Mouse (Mus musculus): ENCODE data around the gene Xylt1. TPM values are rescaled to one million over a fixed set of nuclear protein-coding genes. Genes with fewer than 3 reads are reported as not detected.

The Xylt1 gene
- total RNA-seq, 2 experiments from 2014 or later = 3.9 to 4.3 TPM

GRCm38 (mm10) chr7:117544126-117544525, 163.3 kb downstream of the Xylt1 start:
- DNase-seq = no peak
- intact Hi-C loops (cut with DNase I) = no loop called here

- intact Hi-C loops (cut with DNase I) = no loop called here
- DNase-seq = no peak
Observed at GRCm38 (mm10) chr7:117548301-117548700, 167.5 kb downstream of the Xylt1 start.

GRCm38 (mm10) chr7:117550916-117551549, 170.3 kb downstream of the Xylt1 start:
- DNase-seq = no peak
- intact Hi-C loops (cut with DNase I) = loop anchor here (5.0 kb wide), 1 partner anchor 169 kb away; the partner anchor contains the start of gene Xylt1

GRCm38 (mm10) chr7:117553228-117553627, 172.4 kb downstream of the Xylt1 start:
- DNase-seq = peak; percentile 31 to 49
- intact Hi-C loops (cut with DNase I) = loop anchor here (5.0 kb wide), 1 partner anchor 171 kb away; the partner anchor contains the start of gene Xylt1

- intact Hi-C loops (cut with DNase I) = no loop called here
- DNase-seq = no peak
Observed at GRCm38 (mm10) chr7:117555735-117556134, 175.0 kb downstream of the Xylt1 start.

- intact Hi-C loops (cut with DNase I) = no loop called here
- no peak for DNase-seq
Observed at GRCm38 (mm10) chr7:117558166-117558565, 177.4 kb downstream of the Xylt1 start.

GRCm38 (mm10) chr7:117559051-117559450, 178.3 kb downstream of the Xylt1 start:
- no peak for DNase-seq
- intact Hi-C loops (cut with DNase I) = no loop called here

GRCm38 (mm10) chr7:117563939-117564499, 183.2 kb downstream of the Xylt1 start:
- intact Hi-C loops (cut with DNase I) = no loop called here
- DNase-seq = no peak

GRCm38 (mm10) chr7:117564627-117565026, 183.8 kb downstream of the Xylt1 start:
- intact Hi-C loops (cut with DNase I) = no loop called here
- DNase-seq = no peak

- DNase-seq = no peak
- intact Hi-C loops (cut with DNase I) = no loop called here
Observed at GRCm38 (mm10) chr7:117566115-117566514, 185.3 kb downstream of the Xylt1 start.

- intact Hi-C loops (cut with DNase I) = no loop called here
- DNase-seq = no peak
Observed at GRCm38 (mm10) chr7:117566833-117567232, 186.1 kb downstream of the Xylt1 start.

GRCm38 (mm10) chr7:117567252-117567651, 186.5 kb downstream of the Xylt1 start:
- DNase-seq = no peak
- intact Hi-C loops (cut with DNase I) = no loop called here

- intact Hi-C loops (cut with DNase I) = no loop called here
Observed at GRCm38 (mm10) chr7:117567653-117568340, 187.0 kb downstream of the Xylt1 start.

GRCm38 (mm10) chr7:117571131-117571530, 190.4 kb downstream of the Xylt1 start:
- no peak for DNase-seq
- intact Hi-C loops (cut with DNase I) = no loop called here

More at GRCm38 (mm10) chr7:117567653-117568340, 187.0 kb downstream of the Xylt1 start:
- no peak for DNase-seq

GRCm38 (mm10) chr7:117571713-117572112, 190.9 kb downstream of the Xylt1 start:
- intact Hi-C loops (cut with DNase I) = no loop called here
- DNase-seq = no peak

GRCm38 (mm10) chr7:117573170-117573569, 192.4 kb downstream of the Xylt1 start:
- intact Hi-C loops (cut with DNase I) = no loop called here
- DNase-seq = no peak

GRCm38 (mm10) chr7:117575417-117575816, 194.6 kb downstream of the Xylt1 start:
- no peak for DNase-seq
- intact Hi-C loops (cut with DNase I) = no loop called here

- intact Hi-C loops (cut with DNase I) = no loop called here
Observed at GRCm38 (mm10) chr7:117577035-117577434, 196.3 kb downstream of the Xylt1 start.

GRCm38 (mm10) chr7:117585164-117585563, 204.4 kb downstream of the Xylt1 start:
- DNase-seq = no peak
- intact Hi-C loops (cut with DNase I) = no loop called here

More at GRCm38 (mm10) chr7:117577035-117577434, 196.3 kb downstream of the Xylt1 start:
- no peak for DNase-seq

GRCm38 (mm10) chr7:117586811-117587210, 206.0 kb downstream of the Xylt1 start:
- no peak for DNase-seq
- intact Hi-C loops (cut with DNase I) = no loop called here

GRCm38 (mm10) chr7:117587234-117587929, 206.6 kb downstream of the Xylt1 start:
- no peak for DNase-seq
- intact Hi-C loops (cut with DNase I) = no loop called here

Data from heart, postnatal 14 days (tissue).